Mouse (Mus musculus): ENCODE results near the gene Snx9.

The Snx9 gene

GRCm38 (mm10) chr17:5968562-5968961 lies 127.4 kb downstream of the Snx9 start:
- no peak for DNase-seq (ENCODE audit: low spot score in 2 of 2)

DNA sequence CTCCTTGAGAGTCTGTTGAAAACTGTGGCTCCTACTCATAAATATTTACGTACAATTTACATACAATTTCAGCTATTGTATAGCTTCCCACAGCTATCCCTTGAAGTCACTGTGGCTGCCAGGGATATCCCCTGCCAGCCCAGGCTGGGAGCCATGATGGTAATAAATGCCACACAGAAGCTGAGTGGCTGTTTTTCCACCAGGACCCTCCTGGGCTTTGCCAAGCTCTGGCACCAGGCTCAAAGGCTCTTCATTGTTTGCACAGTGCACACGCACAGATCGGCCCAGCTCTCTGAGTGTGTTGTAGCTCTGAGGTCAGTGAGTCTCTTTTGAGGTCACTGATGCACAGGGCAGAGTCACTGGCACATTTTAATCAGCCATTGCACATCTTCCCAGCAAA lies 128.1 kb downstream of the Snx9 start:
- DNase-seq (ENCODE audit: low spot score in 2 of 2), result no peak

DNA sequence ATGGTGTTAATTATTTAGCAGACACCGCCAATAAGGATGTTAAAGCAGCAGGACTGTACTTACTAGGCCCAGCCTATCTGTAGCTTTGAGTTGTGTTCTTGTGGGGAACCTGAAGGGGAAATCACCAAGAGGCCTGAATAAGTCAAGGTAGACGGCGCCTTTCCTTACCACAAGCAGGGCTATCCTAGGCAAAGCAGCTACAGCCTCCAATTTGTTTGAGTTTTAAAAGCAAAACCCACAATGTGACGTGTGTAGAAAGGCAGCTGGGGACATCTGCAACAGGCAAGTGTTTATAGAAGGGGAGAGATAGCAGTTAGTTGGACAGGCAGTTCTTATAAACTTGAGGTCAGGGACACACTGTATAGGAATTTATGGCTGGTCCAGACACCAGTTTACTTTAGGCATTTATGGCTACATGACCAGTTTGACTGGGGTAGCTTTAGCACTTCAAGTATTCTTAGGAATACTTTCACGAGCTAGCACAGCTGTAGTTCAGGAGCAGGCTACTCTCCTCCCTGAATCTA lies 129.2 kb downstream of the Snx9 start:
- DNase-seq (ENCODE audit: low spot score in 2 of 2), result no peak

DNA sequence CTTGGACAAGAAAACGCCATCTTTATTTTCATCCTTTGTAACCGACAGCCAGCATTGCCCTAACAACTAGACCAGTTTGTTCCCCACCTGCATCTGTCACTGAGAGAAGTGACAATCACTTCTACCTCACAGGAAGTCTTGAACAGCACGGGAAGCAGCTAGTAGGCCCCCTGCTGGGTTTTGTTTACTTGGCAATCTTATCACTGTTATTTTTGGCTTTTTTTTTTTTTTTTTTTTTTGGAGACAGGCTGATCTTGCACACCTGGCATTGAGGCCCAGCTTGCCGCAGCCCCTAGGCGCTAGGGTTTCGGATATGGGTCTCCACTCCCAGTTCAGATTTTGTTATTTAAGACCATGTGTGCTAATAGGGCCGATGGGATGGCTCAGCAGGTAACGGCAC lies 132.4 kb downstream of the Snx9 start:
- DNase-seq (ENCODE audit: low spot score in 2 of 2), result peak; percentile 47 to 70

DNA sequence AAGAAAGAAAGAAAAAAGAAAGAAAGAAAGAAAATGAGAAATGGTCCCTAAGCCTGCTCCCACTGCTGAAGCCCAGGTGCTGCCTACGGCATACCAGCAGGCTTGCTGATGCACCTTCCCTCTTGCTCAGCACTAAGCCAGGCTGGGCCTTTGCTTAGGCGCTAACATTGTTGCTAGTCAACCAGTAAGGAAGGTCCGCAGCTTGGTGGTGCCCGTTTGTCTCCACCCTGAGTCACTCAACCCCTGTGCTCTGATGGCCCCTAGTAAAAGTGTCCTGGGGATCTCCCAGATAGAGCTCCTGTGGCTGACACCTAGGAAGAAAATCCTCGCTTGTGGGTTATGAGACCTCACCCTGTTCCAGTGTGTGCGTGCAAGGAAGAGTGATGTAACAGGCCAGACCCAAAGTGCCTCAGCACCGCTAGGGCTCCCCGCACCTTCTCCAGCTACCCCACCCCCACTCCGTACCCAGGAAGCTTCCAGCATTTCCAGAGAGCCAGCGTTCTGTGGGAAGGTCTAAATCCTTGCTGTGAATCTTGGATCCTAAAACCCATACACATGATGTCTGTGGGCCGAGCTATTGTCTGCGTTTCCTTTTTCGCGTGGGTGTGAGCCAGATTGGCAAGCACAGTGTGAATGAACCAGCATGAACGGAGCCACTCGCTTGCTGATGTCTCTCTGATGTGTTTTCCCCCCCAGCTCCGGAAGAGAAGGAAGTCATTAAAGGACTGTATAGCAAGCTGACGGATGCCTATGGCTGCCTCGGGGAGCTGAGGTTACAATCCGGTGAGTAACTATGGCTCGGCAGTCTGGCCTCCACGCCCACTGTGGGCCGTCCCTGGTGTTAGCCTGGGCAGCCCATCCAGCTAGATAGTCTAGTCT lies 134.2 kb downstream of the Snx9 start:
- peak; percentile 51 to 62 for DNase-seq (ENCODE audit: low spot score in 2 of 2)

GRCm38 (mm10) chr17:5976221-5977055 lies 135.3 kb downstream of the Snx9 start:
- DNase-seq (ENCODE audit: low spot score in 2 of 2), result no peak

- DNase-seq (ENCODE audit: low spot score in 2 of 2), result no peak
Measured at GRCm38 (mm10) chr17:5977056-5977920, 136.2 kb downstream of the Snx9 start.

DNA sequence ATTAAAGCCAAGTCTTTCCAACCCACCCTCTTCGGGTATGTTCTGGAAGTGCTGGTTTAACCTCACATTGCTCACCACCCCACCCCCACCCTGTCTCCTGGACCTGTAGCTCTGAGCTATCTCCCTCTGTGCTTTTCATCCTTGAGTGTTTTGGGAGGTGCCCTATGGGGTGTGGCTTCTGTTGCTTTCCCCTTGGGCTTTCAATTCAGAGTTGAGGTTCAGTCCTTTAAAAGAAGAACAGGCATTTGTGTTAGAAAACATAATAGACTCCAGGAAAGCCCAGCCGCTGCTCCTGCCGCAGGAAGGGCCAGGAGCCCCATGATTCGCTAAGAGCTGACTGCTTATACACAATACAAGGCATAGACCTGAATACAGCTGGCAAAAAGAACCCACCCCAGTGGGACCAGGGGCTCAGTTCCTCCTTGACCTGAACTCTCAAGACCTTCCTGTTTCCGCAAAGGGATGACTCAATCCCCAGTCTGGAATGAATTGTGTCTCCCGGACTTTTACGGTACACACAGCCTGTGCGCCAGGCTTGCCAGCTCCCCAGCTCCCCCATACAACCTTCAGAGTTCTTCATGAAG lies 136.9 kb downstream of the Snx9 start:
- DNase-seq (ENCODE audit: low spot score in 2 of 2), result no peak

GRCm38 (mm10) chr17:5978505-5979077 lies 137.5 kb downstream of the Snx9 start:
- DNase-seq (ENCODE audit: low spot score in 2 of 2), result no peak

DNA sequence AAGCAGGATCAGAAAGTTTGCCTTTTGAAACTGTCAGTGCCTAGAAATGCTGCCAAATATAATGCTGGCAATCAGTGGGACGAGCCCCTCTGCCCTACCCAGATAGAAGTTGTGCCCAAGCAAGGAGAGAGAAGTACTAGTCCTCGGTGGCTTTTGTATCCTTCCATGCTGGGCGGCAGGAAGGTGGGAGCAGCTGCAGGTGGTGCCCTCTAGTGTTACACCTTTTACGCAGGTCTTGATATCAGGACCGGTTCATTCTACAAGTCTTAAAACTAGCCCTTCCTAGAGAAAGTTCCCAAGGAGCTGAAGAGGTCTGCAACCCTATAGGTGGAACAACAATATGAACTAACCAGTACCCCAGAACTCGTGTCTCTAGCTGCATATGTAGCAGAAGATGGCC lies 139.7 kb downstream of the Snx9 start:
- peak in 1 of 2 experiments; percentile 51 for DNase-seq (ENCODE audit: low spot score in 2 of 2)

Measured in thymus, postnatal 10 days (tissue).